Mouse (Mus musculus) kidney, postnatal 0 days (tissue): ENCODE results near the gene Gm20388. TPM values are rescaled to one million over a fixed set of nuclear protein-coding genes. Genes with fewer than 3 reads are reported as not detected.

Source experiments
- ATAC-seq: fragments of 200-750 bp; cut with Nextera tagmentation; replicated peaks from 2 replicates; pipeline ENCODE4 v1.8.0; 2017; ENCODE audit warnings: low read depth, moderate number of reproducible peaks, moderate TSS enrichment, moderate library complexity; ENCODE audit not compliant: low FRiP score
- DNase-seq: peaks from one replicate; pipeline ENCODE4 v3.0.0-alpha.2; 2016; ENCODE audit warnings: low spot score
- H3K27ac ChIP-seq: fragments of 300-500 bp; sonication (generic); 2 replicates; pipeline ENCODE4 v1.5.1; 2014; ENCODE audit warnings: mild to moderate bottlenecking
- H3K27me3 ChIP-seq: fragments of 300-500 bp; sonication (generic); 2 replicates; pipeline ENCODE4 v1.6.1; 2014; ENCODE audit warnings: low read length, mixed read lengths; ENCODE audit not compliant: insufficient read depth
- H3K36me3 ChIP-seq: fragments of 300-500 bp; sonication (generic); 2 replicates; pipeline ENCODE4 v1.6.1; 2014; ENCODE audit warnings: low read length, mixed read lengths; ENCODE audit not compliant: insufficient read depth
- H3K4me1 ChIP-seq: fragments of 300-500 bp; sonication (generic); replicated peaks from 2 replicates; pipeline ENCODE4 v1.6.1; 2014; ENCODE audit warnings: antibody characterized with exemption, low read length, mixed read lengths; ENCODE audit not compliant: insufficient read depth
- H3K4me2 ChIP-seq: fragments of 300-500 bp; sonication (generic); 2 replicates; pipeline ENCODE4 v1.6.1; 2014; ENCODE audit warnings: mild to moderate bottlenecking, low read length, moderate library complexity, mixed read lengths
- H3K4me3 ChIP-seq: fragments of 300-500 bp; sonication (generic); replicated peaks from 2 replicates; pipeline ENCODE4 v1.5.1; 2014; ENCODE audit warnings: low read depth, low read length
- H3K9ac ChIP-seq: fragments of 300-500 bp; sonication (generic); 2 replicates; pipeline ENCODE4 v1.6.1; 2014; ENCODE audit warnings: low read depth, low read length
- H3K9me3 ChIP-seq: fragments of 300-500 bp; sonication (generic); replicated peaks from 2 replicates; pipeline ENCODE4 v1.6.1; 2016; ENCODE audit warnings: low read length, inconsistent platforms, mixed read lengths
- CTCF ChIP-seq: IDR thresholded peaks from 2 replicates; pipeline ENCODE4 v1.5.1; 2016; ENCODE audit warnings: antibody characterized with exemption, low read depth, mild to moderate bottlenecking, moderate library complexity
- WGBS: fragments of 180-500 bp; shearing (Covaris S2); extraction: QIAGEN DNeasy Blood & Tissue Kit; methylation state at CpG from one replicate; pipeline ENCODE4 v1.1.7; 2014; 5-methylcytosine and 5-hydroxymethylcytosine counted together
- polyA plus RNA-seq: library from polyadenylated mRNA; unstranded; fragments of >200 nt; fragmentation: Nextera tagmentation; extraction: Ambion mirVana; gene quantifications from 2 replicates; pipeline ENCODE4 v1.2.1, GENCODE M21; 2015

Gm20388 gene
- polyA plus RNA-seq, 1 experiment from 2014 or later: not detected

DNA sequence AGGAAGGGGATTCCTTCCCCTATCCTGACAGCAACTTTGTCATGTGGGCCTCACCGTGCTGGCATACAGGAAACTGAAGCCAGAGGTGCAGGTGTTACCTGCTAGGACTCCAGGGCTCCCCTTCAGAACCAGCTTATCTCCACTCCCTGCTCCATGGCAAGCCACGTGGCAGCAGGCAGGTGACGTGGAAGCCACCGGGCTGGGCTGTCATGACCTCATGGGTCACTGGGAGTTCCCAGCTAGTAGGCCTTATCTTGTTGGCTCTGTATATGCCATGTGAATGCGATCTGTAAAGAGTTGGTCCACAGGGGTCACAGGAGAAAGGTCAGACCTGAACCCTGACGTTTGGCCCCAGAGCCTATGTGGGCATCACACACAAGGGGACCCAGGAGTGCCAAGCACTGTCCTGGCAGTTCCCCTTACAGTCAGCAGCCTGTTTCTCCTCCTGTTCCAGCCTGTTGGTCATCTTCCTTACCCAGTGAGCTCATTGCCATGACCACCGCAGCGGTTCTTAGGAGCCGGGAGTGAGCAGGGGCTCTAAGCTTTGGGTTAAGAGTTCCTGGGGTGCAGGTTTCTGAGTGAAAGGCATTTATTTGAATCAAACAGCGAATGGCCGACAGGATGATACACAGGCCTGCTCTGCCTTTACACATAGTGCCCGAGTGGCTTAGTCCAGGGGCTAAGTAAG, 2419.9 kb downstream of the Gm20388 start:
- WGBS: 68% methylated on average over 12 of the region's 12 CpGs
- no peak overlapping the region for H3K4me3 ChIP-seq
- H3K4me2 ChIP-seq: no peak overlapping the region
- DNase-seq (no peak), ATAC-seq (no peak)
- H3K9ac ChIP-seq: 0 out of 2 replicates have a peak overlapping the region, but pooled peaks have one; percentile 23
- peak overlapping the region; percentile 37; the same call in 1 of the 2 replicates for H3K27ac ChIP-seq
- H3K27me3 ChIP-seq: no peaks in the 10 kb centered on the region
- H3K4me1 ChIP-seq: peaks cover 13% of the 10 kb centered on the region; the same call in 1 of the 2 replicates
- no peak for TF ChIP-seq CTCF
- H3K36me3 ChIP-seq: 0 out of 2 replicates have a peak, but pooled peaks cover 6% of the 10 kb centered on the region
- H3K9me3 ChIP-seq: no peaks in the 10 kb centered on the region

DNA sequence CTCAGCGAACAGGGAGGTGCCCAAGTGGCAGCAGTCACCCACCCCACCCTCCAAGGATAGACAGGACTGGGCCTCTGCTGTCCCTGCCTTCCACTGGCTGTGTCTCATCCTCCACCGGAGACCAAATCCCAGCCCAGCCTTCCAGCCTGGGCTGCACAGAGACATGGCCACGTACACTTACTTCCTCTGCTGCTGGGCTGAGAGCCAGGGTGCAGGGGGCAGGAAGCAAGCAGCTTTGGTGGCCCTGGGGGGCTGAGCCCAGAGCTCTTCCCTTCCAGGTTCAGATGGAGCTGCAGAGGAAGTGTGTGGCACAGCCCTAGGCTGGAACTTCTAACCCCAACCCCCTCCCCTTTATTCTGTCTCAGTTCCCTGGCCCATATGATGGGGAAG, 2420.5 kb downstream of the Gm20388 start:
- H3K4me3 ChIP-seq: no peak overlapping the region
- 0 out of 2 replicates have a peak overlapping the region, but pooled peaks have one; percentile 23 for H3K9ac ChIP-seq
- TF ChIP-seq CTCF: no peak
- no peaks in the 10 kb centered on the region for H3K9me3 ChIP-seq
- peak; percentile 71 for DNase-seq
- no peak for ATAC-seq
- no peak overlapping the region for H3K4me2 ChIP-seq
- WGBS: 48% methylated on average over 3 of the region's 3 CpGs
- no peaks in the 10 kb centered on the region for H3K27me3 ChIP-seq
- peak overlapping the region; percentile 37; the same call in 1 of the 2 replicates for H3K27ac ChIP-seq
- H3K36me3 ChIP-seq: 0 out of 2 replicates have a peak, but pooled peaks cover 6% of the 10 kb centered on the region
- peaks cover 15% of the 10 kb centered on the region; the same call in 1 of the 2 replicates for H3K4me1 ChIP-seq

DNA sequence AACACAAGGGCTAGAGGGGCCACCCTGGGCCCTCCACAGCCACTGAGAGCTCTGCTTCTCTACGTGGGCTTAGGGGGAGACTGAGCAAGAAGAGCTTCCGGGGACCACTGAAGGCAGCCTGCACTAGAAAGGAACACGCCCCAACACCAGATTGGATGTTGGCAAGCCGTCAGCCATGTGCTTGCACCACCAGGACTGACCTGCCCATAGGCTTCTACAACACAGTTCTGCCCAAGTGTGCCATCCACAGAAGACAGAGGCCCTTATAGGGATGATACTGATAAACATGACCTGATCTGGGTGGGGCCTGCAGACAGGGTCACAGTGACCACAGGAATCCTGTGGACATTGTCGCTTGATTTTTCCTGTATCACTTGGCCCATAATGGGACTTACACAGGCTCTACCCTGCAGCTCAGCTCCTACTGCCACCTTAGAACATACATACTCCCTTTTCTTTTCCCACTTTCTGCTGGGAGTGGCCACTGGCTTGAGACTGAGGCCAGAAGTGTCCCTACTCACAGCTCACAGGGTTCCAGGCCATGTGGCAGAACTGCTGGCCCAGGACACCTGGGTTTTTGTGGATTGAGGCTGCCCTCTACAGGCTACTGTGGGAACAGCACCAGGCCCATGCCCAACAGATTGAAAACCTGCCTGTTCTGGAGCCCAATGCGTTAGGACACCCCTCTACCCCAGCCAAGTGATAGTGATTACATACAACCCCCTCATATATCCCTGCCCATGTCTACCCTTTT, 2422.3 kb downstream of the Gm20388 start:
- Histone ChIP-seq H3K27ac (no peak overlapping the region), H3K4me2 (no peak overlapping the region), H3K9me3 (no peaks in the 10 kb centered on the region), H3K4me1 (peaks cover 13% of the 10 kb centered on the region; the same call in 1 of the 2 replicates), H3K4me3 (no peak overlapping the region), H3K27me3 (no peaks in the 10 kb centered on the region; the same call in 1 of the 2 replicates), H3K9ac (no peak overlapping the region), H3K36me3 (0 out of 2 replicates have a peak, but pooled peaks cover 10% of the 10 kb centered on the region)
- WGBS: 72% methylated on average over 6 of the region's 6 CpGs
- ATAC-seq (no peak), DNase-seq (peak; percentile 83)
- TF ChIP-seq CTCF: peak; percentile 98

DNA sequence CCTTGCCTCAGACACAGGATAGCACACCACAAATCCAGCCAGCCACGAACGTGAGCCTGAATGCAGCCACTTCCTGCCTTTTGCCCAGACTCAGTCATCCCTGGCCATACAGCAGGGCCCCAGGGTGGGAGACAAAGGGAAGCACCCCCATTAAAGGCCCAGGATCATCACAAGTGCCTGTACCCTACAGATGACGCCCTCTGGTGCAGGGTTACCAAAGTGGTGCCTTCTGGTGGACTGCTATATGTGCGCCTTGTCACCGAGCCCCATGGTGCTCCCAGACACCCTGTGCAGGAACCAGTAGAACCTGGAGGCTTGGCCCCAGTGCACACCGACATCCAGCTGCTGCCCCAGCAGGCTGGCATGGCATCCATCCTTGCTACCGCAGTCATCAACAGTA, 2422.9 kb downstream of the Gm20388 start:
- TF ChIP-seq CTCF: no peak
- Histone ChIP-seq H3K4me3 (no peak overlapping the region), H3K9ac (no peak overlapping the region), H3K27me3 (no peaks in the 10 kb centered on the region; the same call in 1 of the 2 replicates), H3K9me3 (no peaks in the 10 kb centered on the region), H3K36me3 (0 out of 2 replicates have a peak, but pooled peaks cover 10% of the 10 kb centered on the region), H3K4me1 (peaks cover 13% of the 10 kb centered on the region; the same call in 1 of the 2 replicates), H3K27ac (no peak overlapping the region), H3K4me2 (no peak overlapping the region)
- ATAC-seq (no peak), DNase-seq (no peak)
- WGBS: 91% methylated on average over 7 of the region's 7 CpGs

DNA sequence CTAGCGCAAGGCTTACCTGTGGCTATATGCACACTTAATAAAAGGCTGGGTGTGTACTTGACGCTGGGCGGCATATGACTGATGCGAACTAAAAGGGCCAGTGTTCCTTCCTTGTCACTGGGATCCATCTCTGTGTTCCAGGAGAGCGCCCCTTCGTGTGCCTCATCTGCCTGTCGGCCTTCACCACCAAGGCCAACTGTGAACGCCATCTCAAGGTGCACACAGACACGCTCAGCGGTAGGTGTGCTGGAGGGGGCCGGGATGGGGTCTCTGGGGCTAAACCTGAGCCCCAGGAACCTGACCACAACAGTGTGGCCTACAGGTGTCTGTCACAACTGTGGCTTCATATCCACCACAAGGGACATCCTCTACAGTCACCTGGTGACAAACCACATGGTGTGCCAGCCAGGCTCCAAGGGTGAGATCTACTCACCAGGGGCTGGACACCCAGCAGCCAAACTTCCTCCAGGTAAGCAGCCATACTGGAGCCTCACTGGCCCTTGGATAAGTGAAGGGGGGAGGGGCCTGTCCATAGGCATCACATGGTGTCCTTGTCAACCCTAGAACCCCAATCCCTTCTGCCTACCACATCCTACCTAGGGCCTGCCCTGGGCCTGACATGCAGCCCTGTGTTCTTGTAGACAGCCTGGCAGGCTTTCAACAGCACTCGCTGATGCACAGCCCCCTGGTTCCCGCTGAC, 2424.3 kb downstream of the Gm20388 start:
- H3K9me3 ChIP-seq: no peaks in the 10 kb centered on the region
- no peak overlapping the region for H3K4me2 ChIP-seq
- DNase-seq (no peak), ATAC-seq (no peak)
- 92% methylated on average over 13 of the region's 13 CpGs for WGBS
- H3K27ac ChIP-seq: no peak overlapping the region
- H3K27me3 ChIP-seq: no peaks in the 10 kb centered on the region; the same call in 1 of the 2 replicates
- 0 out of 2 replicates have a peak, but pooled peaks cover 15% of the 10 kb centered on the region for H3K36me3 ChIP-seq
- H3K4me3 ChIP-seq: no peak overlapping the region
- no peak overlapping the region for H3K9ac ChIP-seq
- peaks cover 13% of the 10 kb centered on the region; the same call in 1 of the 2 replicates for H3K4me1 ChIP-seq
- no peak for TF ChIP-seq CTCF
